ENCODE assay signal across 22 mouse cellular contexts in genomic region chr9:54656402-54656801, GRCm38 (mm10). TPM values are rescaled to one million over a fixed set of nuclear protein-coding genes. Genes with fewer than 3 reads are reported as not detected.
A peak's percentile ranks its signal among the peaks of the same experiment; 100 is the strongest.
DNase-seq lines count a peak whose midpoint lies in the region; ATAC-seq and TF ChIP-seq lines count a peak whose summit lies in the region.
"Had no signal": no experiment of that assay in that cellular context is flagged by ENCODE, and none has a peak within 500 bp of the region (broad histone marks: within the 10 kb centered on the region; RNA-seq: fewer than 3 reads in every experiment).

No protein-coding gene starts in this region.

- H3K4me3 ChIP-seq in lung, adult 2 months (replicated peaks; ENCODE audit: extremely low read depth, low read depth, low read length): no peak overlapping the region
- no peak overlapping the region for H3K4me3 ChIP-seq in midbrain, embryonic 11.5 days (ENCODE audit: low read depth, low read length)
- no peak overlapping the region for H3K4me3 ChIP-seq in midbrain, embryonic 15.5 days
- H3K4me3 ChIP-seq in liver, embryonic 12.5 days: no peak overlapping the region
- H3K4me3 ChIP-seq: embryonic facial prominence, embryonic 13.5 days; embryonic facial prominence, embryonic 15.5 days; erythroblast, embryonic 14.5 days; forebrain, embryonic 10.5 days; forebrain, embryonic 12.5 days had no signal

- H3K9ac ChIP-seq in midbrain, embryonic 11.5 days (ENCODE audit: low read length): no peak overlapping the region
- no peak overlapping the region for H3K9ac ChIP-seq in midbrain, embryonic 15.5 days
- H3K9ac ChIP-seq in liver, embryonic 12.5 days: no peak overlapping the region
- H3K9ac ChIP-seq: embryonic facial prominence, embryonic 13.5 days; embryonic facial prominence, embryonic 15.5 days; forebrain, embryonic 12.5 days had no signal

- no peak for ATAC-seq in midbrain, embryonic 11.5 days (ENCODE audit: low FRiP score)
- ATAC-seq in midbrain, embryonic 15.5 days (replicated peaks): no peak
- no peak for ATAC-seq in liver, embryonic 12.5 days
- ATAC-seq: forebrain, embryonic 14.5 days had no signal

- no peak overlapping the region for H3K27ac ChIP-seq in midbrain, embryonic 11.5 days (ENCODE audit: low read depth, low read length)
- H3K27ac ChIP-seq in midbrain, embryonic 15.5 days: no peak overlapping the region
- H3K27ac ChIP-seq in liver, embryonic 12.5 days: no peak overlapping the region
- H3K27ac ChIP-seq: embryonic facial prominence, embryonic 13.5 days; embryonic facial prominence, embryonic 15.5 days; forebrain, embryonic 10.5 days; forebrain, embryonic 12.5 days had no signal

- H3K27me3 ChIP-seq in midbrain, embryonic 11.5 days (ENCODE audit: control insufficient read depth, insufficient read depth, low read length): no peaks in the 10 kb centered on the region
- H3K27me3 ChIP-seq in midbrain, embryonic 15.5 days (replicated peaks): no peaks in the 10 kb centered on the region
- no peaks in the 10 kb centered on the region; the same call in 1 of the 2 replicates for H3K27me3 ChIP-seq in liver, embryonic 12.5 days (replicated peaks)
- H3K27me3 ChIP-seq: embryonic facial prominence, embryonic 13.5 days; embryonic facial prominence, embryonic 15.5 days; forebrain, embryonic 12.5 days had no signal

- H3K36me3 ChIP-seq in midbrain, embryonic 11.5 days (ENCODE audit: control insufficient read depth, insufficient read depth, low read length): no peaks in the 10 kb centered on the region
- no peaks in the 10 kb centered on the region for H3K36me3 ChIP-seq in midbrain, embryonic 15.5 days (replicated peaks)
- no peaks in the 10 kb centered on the region for H3K36me3 ChIP-seq in liver, embryonic 12.5 days
- H3K36me3 ChIP-seq: embryonic facial prominence, embryonic 13.5 days; embryonic facial prominence, embryonic 15.5 days; forebrain, embryonic 10.5 days; forebrain, embryonic 12.5 days had no signal

- no peak for TF ChIP-seq POLR2A in lung, adult 2 months (IDR thresholded peaks at IDR 0.05; ENCODE audit: borderline replicate concordance, extremely low read depth, low read depth, low read length)

- H3K4me2 ChIP-seq in midbrain, embryonic 11.5 days: no peak overlapping the region
- H3K4me2 ChIP-seq in midbrain, embryonic 15.5 days: no peak overlapping the region
- no peak overlapping the region for H3K4me2 ChIP-seq in liver, embryonic 12.5 days
- H3K4me2 ChIP-seq: embryonic facial prominence, embryonic 13.5 days; embryonic facial prominence, embryonic 15.5 days; forebrain, embryonic 12.5 days had no signal

- H3K4me1 ChIP-seq in lung, adult 2 months (ENCODE audit: control insufficient read depth, insufficient read depth, low read length): no peaks in the 10 kb centered on the region
- H3K4me1 ChIP-seq in midbrain, embryonic 11.5 days (ENCODE audit: control insufficient read depth, insufficient read depth, low read length): peaks cover 3% of the 10 kb centered on the region
- H3K4me1 ChIP-seq in midbrain, embryonic 15.5 days: peaks cover 1% of the 10 kb centered on the region
- H3K4me1 ChIP-seq in liver, embryonic 12.5 days: no peaks in the 10 kb centered on the region

- DNase-seq in lung, postnatal 14 days: peak; percentile 10
- no peak for DNase-seq in lung, adult 2 months
- DNase-seq in midbrain, embryonic 11.5 days (ENCODE audit: low spot score, missing footprints): peak; percentile 47
- DNase-seq in lung, postnatal 36 days: peak; percentile 50
- DNase-seq: adrenal gland, adult 2 months; adrenal gland, postnatal 10 days; adrenal gland, postnatal 25 days; cerebellum, adult 11 months; cerebellum, adult 18-20 months; cerebellum, adult 8-10 months; cerebellum, adult 9-11 months; cerebellum, postnatal 14 days; cerebellum, postnatal 36 days; embryo, embryonic 11 days had no signal

- WGBS in lung, adult 2 months: 70% methylated on average over 6 of the region's 6 CpGs
- WGBS in midbrain, embryonic 11.5 days: 90% methylated on average over 6 of the region's 6 CpGs
- 91% methylated on average over 6 of the region's 6 CpGs for WGBS in midbrain, embryonic 15.5 days
- WGBS in liver, embryonic 12.5 days (ENCODE audit: insufficient replicate concordance): 73% methylated on average over 6 of the region's 6 CpGs

- no peak for TF ChIP-seq CTCF in lung, adult 2 months (IDR thresholded peaks at IDR 0.05; ENCODE audit: insufficient read depth, low read length)

- no peaks in the 10 kb centered on the region for H3K9me3 ChIP-seq in midbrain, embryonic 11.5 days (ENCODE audit: control insufficient read depth, low read length)
- H3K9me3 ChIP-seq in midbrain, embryonic 15.5 days: no peaks in the 10 kb centered on the region
- H3K9me3 ChIP-seq in liver, embryonic 12.5 days (replicated peaks): no peaks in the 10 kb centered on the region
- H3K9me3 ChIP-seq: embryonic facial prominence, embryonic 13.5 days; embryonic facial prominence, embryonic 15.5 days; forebrain, embryonic 10.5 days; forebrain, embryonic 12.5 days had no signal

RNA-seq across cellular contexts. Expression of gene Acsbg1, which starts 5.3 kb away (rescaled TPM):
- polyA plus RNA-seq in lung, adult 2 months (2012; rRNA removed): 0.91 and 31.6 TPM in 2 replicates
- polyA plus RNA-seq in midbrain, embryonic 11.5 days (2014; fragmentation: Nextera tagmentation; extraction: Ambion mirVana): 9.9 and 11.0 TPM in 2 replicates
- polyA plus RNA-seq in midbrain, embryonic 15.5 days (2015; fragmentation: Nextera tagmentation; extraction: Ambion mirVana): 17.9 and 22.6 TPM in 2 replicates
- 0.24 and 0.30 TPM in 2 replicates for polyA plus RNA-seq in liver, embryonic 12.5 days (2016; fragmentation: Nextera tagmentation; extraction: Ambion mirVana)
- polyA plus RNA-seq: erythroblast, embryonic 14.5 days had no signal

RNA-seq across cellular contexts. Expression of gene Dnaja4, which starts 42.3 kb away (rescaled TPM):
- polyA plus RNA-seq in lung, adult 2 months (2012; rRNA removed): 14.9 and 18.2 TPM in 2 replicates
- 4.0 and 4.7 TPM in 2 replicates for polyA plus RNA-seq in midbrain, embryonic 11.5 days (2014; fragmentation: Nextera tagmentation; extraction: Ambion mirVana)
- 7.1 and 7.2 TPM in 2 replicates for polyA plus RNA-seq in midbrain, embryonic 15.5 days (2015; fragmentation: Nextera tagmentation; extraction: Ambion mirVana)
- 24.3 and 26.5 TPM in 2 replicates for polyA plus RNA-seq in liver, embryonic 12.5 days (2016; fragmentation: Nextera tagmentation; extraction: Ambion mirVana)
